Mouse (Mus musculus): ENCODE measurements around the gene Naa38.
A peak's percentile ranks its signal among the peaks of the same experiment; 100 is the strongest.

Naa38 gene

GRCm38 (mm10) chr11:69415327-69415667, 20.0 kb downstream of the Naa38 start:
- peak; percentile 90 for DNase-seq

DNA sequence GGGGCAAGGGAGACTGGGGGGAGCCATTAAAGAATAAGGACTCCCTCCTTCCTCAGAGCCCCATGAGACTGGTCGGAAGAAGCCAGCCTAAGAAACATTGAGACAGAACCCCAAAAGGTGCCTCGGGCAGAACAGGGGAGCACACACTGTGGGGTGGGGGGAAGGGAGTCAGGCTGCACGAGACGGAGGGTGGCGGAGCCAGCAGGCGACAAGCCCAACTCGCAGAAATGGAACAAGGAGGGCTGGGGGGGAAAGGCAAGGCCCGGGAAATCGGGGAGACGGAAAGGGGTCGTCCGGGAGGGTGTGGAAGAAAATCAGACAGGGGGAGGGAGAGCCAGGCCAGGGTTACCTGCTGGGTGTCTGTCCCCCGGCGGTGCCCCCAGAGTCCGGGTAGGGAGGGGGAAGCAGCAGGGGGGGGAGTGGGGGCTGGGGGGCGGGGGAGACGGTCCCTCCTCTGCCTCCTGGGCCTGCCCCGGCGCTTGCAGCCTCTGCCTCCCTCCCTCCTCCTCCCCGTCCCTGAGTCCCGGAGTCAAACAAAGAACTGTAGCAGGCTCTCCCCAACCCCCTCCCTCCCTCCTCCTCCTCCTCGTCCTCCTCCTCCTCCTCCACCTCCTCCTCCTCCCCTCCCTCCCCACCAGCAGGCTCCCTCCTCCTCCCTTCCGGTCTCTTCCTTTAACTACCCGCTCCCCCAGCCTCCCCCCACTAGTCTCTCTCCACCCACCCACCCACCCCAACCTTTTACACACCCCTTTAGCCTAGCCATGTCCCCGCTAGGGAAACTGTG, 20.6 kb downstream of the Naa38 start:
- peak; percentile 85 for DNase-seq

DNA sequence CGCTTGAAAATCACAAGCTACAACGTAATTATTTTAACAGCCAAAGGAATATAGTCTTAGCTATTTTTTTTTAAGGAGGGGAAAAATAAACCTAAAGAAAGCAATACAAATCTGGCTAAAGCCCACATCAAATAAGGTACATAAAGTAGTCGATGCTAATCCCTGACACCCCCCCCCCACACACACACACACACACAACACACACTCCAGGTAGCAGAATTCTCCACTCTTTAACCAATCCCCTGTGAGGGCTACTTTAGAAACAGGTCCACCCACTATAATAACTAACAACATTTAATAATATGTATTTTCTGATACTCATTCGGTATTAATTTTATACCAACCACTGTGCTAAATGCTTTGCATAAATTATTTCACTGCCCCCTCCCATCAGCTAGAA, 21.2 kb downstream of the Naa38 start:
- DNase-seq = no peak

GRCm38 (mm10) chr11:69416921-69417448, 21.7 kb downstream of the Naa38 start:
- DNase-seq = no peak

DNA sequence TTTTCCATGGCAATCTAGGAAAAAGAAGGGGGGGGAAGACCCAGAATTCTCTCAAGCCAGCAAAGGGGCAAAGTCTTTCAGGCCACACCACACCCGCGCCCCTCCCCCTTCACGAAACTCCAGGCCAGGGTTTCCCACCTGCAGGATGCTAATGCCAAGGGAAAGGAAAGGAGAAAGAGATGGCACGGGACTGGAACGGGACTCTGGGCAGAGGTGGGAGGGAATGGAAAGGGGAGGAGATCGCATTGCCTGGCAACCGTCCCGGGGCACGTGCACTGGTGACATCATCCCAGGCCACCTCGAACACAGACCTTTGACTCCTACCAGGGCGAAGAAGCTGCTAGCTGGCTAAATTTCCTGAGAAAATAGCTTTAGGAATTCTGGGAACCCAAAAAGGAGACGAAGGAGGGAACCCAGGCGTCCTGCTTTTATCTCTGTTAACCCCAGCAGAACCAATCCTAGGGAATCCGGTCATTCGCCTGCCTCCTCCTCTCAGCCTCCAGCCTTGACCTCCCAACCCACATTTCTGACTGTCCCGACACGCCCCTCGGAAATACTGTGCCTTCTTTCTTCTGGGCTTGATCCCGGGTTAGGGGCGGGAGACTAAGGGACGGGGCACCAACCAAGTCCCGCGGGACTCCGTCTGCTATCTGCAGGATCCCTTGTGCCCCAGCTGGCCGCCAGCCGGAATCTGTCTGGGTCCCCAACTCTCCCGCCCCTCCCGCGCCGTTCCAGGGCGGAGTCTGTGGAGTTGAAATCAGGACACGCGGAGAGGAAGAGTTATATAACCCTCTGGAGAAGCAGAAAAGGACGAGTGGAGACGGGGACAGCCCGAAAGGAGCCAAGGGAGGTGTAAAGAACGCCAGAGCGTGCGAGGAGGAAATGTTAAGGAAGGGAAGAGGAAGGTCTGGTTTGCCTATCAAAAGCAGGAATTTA, 22.4 kb downstream of the Naa38 start:
- DNase-seq = peak; percentile 98

DNA sequence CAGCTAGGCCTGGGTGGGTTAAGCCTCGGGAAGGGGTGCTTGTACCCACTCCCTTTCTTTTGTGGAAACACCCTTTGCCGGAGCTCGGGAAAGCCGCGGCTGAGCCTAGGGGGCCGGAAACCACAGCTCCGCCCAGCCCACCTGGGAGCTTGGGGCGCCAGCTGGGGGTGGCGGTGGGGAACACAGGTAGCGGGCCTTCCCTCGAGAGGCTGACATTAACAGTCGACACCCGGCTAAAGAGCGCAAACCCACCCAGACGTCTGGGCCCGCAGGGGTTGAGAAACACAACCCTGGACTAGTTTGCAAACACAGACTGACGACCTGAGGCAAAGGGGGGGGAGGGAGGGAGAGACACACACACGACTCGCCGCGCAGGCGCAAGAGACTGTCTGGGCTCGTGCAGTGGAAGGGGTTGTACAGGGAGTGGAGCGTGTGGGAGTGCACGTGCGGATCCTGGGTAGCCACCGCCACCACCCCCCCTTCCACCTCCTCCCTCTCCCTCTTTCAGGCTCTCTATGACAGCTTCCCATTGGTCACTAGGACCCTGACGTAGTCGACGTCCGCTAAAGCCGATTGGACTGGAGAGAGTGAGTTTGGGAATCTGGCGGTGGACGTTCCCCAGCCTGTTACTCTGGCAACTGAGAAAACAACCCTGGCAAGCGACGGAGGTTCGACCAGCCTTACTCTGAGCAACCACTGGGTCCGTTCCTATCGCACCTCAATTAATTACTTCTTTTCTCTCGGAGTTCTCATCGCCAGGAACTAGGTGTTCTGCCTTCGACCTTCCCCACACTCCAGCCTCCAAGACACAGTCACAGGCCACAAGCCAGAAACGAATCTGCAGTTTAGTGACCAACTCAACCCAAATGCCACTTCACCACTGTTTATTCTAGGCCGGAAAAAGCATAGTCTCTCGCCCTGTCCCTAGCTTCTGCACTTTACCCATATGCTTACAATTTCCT, 23.5 kb downstream of the Naa38 start:
- DNase-seq = peak; percentile 98

DNA sequence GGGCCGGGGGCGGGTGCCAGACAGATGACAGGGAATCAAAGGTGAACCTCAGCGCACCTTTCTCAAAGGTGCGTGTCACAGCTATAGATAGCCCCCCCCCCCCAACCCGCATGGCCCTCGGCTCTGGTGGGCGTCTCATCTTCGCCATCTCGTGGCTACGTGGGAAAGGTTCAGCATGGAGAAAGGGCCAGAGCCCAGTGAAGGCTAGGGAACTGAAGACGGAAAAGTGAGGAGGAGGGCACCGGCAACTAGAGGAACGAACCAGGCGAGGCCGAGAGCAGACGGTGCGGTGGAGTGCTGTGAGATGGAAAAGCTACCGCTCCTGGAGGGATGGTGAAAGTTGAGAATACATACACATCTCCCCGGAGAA, 24.1 kb downstream of the Naa38 start:
- DNase-seq = peak; percentile 74

DNA sequence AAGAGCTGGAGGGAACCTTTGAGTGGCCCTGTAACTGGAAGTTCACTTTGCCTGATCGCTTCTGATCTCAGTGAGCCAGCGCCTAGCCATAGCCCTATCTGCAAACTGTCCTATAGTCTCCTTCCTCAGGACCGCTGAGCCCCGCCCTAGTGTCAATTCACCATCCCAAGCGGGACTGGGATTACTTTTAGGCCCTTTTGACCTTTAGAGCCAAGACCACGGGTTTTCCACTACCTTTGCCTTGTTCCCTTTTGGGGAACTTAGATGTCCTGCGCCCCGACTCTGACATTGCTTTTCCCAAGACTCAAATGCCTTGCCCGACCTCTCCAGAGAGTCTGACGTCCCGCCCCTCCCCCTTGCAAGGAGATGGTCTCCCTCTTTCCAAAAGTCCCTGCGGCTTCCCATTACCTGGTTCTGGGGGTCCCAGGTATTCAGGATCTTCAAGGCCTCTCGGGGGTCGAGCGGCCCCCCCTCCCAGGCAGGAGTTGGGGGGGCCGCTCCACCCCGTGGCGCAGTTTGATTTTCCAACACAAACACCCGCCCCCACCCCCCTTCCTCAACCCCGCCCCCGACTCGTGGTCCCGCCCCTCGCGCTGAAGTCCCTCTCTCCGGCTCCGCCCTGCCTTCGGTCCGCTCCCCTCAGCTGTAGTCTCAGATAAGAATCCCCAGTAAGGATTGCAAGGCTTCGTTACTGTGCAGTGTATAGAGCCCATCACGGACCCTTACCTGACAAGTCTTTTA, 24.7 kb downstream of the Naa38 start:
- peak; percentile 79 for DNase-seq

- DNase-seq = peak; percentile 74
These were observed 25.3 kb downstream of the Naa38 start for GRCm38 (mm10) chr11:69420554-69421000.

- peak; percentile 51 for DNase-seq
These were observed 26.1 kb downstream of the Naa38 start for GRCm38 (mm10) chr11:69421131-69421977.

DNA sequence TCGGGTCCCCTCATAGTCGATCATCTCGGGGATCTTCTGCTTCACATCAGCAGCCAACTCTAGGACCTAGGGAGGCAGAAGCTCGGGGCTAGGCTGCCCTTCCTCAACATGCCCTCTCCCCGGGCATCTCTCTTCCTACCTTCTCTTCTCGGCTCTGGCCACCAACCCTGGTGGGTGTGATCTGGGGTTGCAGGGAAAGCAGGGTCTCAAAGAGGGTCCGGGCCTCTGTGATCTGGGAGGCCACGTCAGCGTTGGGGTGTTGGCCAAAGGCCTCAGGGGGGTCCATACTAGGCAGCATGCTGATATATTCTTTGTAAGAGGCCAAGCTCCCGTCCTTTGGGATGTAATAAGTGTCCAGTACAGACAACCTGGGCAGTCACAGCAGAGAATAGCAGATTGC, 27.6 kb downstream of the Naa38 start:
- DNase-seq = peak; percentile 49

GRCm38 (mm10) chr11:69423885-69424284, 28.6 kb downstream of the Naa38 start:
- DNase-seq = no peak

DNA sequence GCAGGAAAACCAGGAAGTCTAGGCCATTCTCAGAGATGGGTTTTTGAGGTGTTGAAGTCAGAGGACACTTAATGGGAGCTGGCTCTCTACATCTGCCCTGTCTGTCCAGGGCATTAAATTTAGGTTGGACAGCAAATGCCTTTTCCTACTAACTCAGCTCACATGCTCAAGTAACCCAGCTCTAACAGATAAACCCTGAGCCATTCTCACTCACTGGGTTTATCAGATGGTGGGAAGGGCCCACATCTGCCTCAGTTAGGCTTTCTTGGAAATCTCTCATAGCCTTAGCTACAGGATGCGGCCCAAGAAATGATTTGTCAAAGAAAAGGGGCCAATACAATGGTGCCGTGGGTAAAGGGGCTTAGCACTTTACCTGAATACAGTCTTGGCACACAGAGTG, 31.0 kb downstream of the Naa38 start:
- DNase-seq = no peak

DNA sequence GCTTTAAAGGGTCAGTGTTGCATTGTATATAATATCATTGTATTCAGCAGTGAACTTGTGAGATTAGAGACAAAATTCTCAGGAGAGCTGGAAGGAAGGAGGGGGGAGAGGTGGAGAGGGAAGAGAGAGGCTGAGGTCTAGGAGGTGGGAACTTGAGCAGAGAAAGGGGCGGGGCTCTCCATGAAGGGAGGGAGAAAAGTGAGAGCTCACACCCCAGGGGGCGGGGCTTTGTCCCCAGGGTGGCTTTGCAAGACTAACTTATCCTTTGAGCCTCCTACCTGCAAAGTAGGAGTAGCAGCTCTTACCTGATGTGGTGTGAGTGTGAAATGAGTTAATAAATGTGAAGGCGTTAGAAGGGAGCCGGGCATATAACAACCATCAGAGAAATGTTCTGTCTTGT, 33.5 kb downstream of the Naa38 start:
- no peak for DNase-seq

DNA sequence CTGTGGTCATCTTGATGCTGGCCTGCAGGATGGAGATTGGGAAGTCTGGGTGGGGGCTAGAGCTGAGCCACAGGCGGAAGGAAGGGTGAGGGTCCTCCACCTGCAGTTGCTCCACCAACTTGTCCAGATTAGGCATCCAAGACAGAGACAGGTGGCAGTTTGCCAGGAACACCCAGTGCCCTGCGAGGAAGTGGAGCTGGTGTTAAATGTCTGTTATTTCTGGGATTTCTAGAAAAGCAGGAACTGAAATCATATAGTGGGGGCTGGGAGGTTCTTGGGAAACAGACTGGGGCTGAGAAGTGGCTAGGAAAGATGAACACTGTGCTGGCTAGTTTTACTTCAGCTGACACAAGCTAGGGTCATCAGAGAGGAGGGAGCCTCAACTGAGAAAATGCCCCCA, 34.0 kb downstream of the Naa38 start:
- no peak for DNase-seq

GRCm38 (mm10) chr11:69430631-69431030, 35.3 kb downstream of the Naa38 start:
- peak; percentile 32 for DNase-seq

- peak; percentile 89 for DNase-seq
These were observed 36.7 kb downstream of the Naa38 start for GRCm38 (mm10) chr11:69431829-69432639.

DNA sequence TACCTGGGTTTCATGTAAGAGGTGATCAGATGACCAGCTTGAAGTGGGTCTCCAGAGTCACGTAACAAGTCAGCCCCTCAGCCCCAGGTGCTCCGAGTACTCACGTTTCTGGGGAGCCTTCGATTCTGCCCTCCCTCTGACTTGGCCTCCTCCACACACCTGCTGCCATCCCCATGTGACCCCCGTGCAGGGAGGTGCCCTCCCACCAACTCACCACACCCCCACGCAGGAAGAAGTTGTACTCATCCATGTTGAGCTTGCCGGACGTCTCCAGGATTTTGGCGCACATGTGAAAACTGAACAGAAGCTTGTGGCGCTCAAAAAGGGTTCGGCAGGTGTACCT, 37.3 kb downstream of the Naa38 start:
- DNase-seq = peak; percentile 52

DNA sequence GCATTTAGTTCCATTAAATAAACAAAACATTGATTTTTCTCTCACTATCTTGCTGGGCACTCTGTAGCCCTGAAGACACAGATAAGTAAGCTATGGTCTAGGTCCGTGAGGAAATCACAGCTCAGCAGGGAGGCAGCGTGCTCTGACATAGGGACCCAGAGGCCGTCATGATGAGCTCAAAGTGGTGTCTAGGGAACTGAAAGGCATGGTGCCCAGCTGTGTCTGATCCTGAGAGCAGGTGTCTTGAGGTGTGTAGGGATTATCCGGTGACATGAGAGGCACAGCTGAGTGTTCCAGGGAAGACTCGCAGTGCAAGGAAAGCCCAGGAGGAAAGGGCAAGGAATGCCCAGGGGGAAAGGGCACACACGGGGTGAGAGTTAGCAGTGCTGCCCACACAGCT, 37.9 kb downstream of the Naa38 start:
- DNase-seq = no peak

GRCm38 (mm10) chr11:69437291-69437690, 42.0 kb downstream of the Naa38 start:
- DNase-seq = no peak

Data from cerebellum, adult 9-11 months (tissue).